Mouse (Mus musculus) olfactory bulb, adult 2 months (tissue): Measurements from ENCODE around the gene Atg2a. TPM values are rescaled to one million over a fixed set of nuclear protein-coding genes. Genes with fewer than 3 reads are reported as not detected.

ENCODE experiments used
- H3K27ac ChIP-seq: fragments of 200-500 bp; 2 replicates; pipeline ENCODE4 v1.5.1; 2012; ENCODE audit warnings: low read depth, low read length; ENCODE audit not compliant: insufficient read depth
- H3K4me1 ChIP-seq: fragments of 200-500 bp; 2 replicates; pipeline ENCODE4 v1.6.1; 2012; ENCODE audit warnings: low read length; ENCODE audit not compliant: control insufficient read depth, insufficient read depth
- H3K4me3 ChIP-seq: fragments of 200-500 bp; 2 replicates; pipeline ENCODE4 v1.5.1; 2012; ENCODE audit warnings: mild to moderate bottlenecking, low read depth, low read length, moderate library complexity; ENCODE audit not compliant: insufficient read depth
- CTCF ChIP-seq: fragments of 200-500 bp; IDR thresholded peaks from 2 replicates; pipeline ENCODE4 v1.5.1; 2012; ENCODE audit warnings: low read depth, mild to moderate bottlenecking, low read length, moderate library complexity; ENCODE audit not compliant: insufficient read depth
- POLR2A ChIP-seq: fragments of 200-500 bp; IDR thresholded peaks from 2 replicates; pipeline ENCODE4 v1.6.1; 2012; ENCODE audit warnings: mild to moderate bottlenecking, low read depth, low read length, moderate library complexity; ENCODE audit not compliant: insufficient read depth
- WGBS: fragments of 180-500 bp; shearing (Covaris S2); methylation state at CpG from one replicate; pipeline ENCODE4 v1.1.7; 2018; 5-methylcytosine and 5-hydroxymethylcytosine counted together
- polyA plus RNA-seq: library from polyadenylated mRNA; stranded (reverse); fragments of >200 nt; gene quantifications from 2 replicates; pipeline ENCODE4 v1.2.4, GENCODE M21; 2012; ENCODE audit warnings: low replicate concordance; ENCODE audit not compliant: missing spikeins, insufficient read depth, insufficient read length

Atg2a gene
- polyA plus RNA-seq, 1 experiment = not detected

DNA sequence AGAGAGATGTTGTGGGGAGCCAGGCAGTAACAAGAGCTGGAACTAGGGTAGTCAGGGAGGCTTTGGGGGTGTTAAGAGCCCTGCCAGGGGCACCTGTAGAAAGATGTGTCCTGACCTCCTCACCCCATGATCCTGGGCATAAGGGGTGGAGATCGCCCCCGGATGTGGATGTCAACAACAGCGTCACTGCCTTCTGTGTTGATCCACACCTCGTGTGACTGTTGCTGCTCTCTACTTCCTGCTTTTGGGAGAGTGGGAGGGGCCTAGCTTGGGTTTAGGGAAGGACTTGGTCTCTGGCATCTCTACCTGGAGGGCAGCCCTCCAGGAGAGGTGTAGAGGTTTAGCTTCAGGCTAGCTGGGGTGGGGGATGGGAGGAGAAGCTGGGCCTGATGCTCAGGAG, 813 bp downstream of the Atg2a start:
- H3K4me3 ChIP-seq = peak overlapping the region; percentile 70
- TF ChIP-seq CTCF = no peak
- no peak for TF ChIP-seq POLR2A
- H3K4me1 ChIP-seq = peaks cover 10% of the 10 kb centered on the region
- WGBS = 0% methylated on average over 4 of the region's 4 CpGs
- H3K27ac ChIP-seq = no peak overlapping the region

DNA sequence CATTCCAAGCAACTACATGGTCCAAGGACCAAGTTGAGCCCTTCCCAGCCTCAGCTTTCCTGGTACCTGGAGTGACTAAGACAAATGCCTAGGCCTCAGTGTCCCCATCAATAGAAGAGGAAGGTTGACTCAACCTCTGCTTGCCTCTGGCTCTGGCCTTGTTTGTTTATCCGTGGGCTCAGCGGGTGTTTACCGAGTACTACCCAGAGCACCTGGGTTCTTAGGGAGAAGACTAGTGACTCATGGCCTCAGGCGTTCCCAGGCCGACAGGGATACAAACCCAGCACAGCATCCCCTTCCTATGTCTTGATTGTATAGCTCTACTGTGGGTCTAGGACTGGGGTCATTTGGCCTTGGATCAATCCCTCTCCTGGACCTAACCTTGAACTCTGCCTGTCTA, 1.8 kb downstream of the Atg2a start:
- TF ChIP-seq CTCF (no peak), POLR2A (no peak)
- 73% methylated on average over 5 of the region's 5 CpGs for WGBS
- H3K4me1 ChIP-seq = peaks cover 10% of the 10 kb centered on the region
- H3K27ac ChIP-seq = no peak overlapping the region
- H3K4me3 ChIP-seq = no peak overlapping the region

DNA sequence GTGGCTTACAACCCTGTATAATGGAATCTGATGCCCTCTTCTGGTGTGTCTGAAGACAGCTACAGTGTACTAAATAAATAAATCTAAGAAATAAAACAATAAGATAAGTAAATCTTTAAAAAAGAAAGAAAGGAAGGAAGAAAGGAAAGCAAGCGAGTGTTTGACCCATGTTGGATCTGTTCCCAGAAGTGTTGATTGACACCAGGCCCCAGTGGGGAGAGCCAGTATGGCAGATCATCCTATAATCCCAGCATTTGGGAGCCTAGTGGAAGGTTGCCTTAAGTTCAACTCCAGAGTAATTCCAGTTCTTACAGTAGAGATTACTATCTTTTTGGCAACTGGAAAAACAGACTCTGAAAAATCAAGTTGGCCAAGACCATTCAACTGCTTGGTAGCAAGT, 4.3 kb downstream of the Atg2a start:
- Histone ChIP-seq H3K27ac (no peak overlapping the region), H3K4me3 (no peak overlapping the region), H3K4me1 (peaks cover 10% of the 10 kb centered on the region)
- 22% methylated on average over 1 of the region's 1 CpGs for WGBS
- TF ChIP-seq POLR2A = no peak
- TF ChIP-seq CTCF = no peak

DNA sequence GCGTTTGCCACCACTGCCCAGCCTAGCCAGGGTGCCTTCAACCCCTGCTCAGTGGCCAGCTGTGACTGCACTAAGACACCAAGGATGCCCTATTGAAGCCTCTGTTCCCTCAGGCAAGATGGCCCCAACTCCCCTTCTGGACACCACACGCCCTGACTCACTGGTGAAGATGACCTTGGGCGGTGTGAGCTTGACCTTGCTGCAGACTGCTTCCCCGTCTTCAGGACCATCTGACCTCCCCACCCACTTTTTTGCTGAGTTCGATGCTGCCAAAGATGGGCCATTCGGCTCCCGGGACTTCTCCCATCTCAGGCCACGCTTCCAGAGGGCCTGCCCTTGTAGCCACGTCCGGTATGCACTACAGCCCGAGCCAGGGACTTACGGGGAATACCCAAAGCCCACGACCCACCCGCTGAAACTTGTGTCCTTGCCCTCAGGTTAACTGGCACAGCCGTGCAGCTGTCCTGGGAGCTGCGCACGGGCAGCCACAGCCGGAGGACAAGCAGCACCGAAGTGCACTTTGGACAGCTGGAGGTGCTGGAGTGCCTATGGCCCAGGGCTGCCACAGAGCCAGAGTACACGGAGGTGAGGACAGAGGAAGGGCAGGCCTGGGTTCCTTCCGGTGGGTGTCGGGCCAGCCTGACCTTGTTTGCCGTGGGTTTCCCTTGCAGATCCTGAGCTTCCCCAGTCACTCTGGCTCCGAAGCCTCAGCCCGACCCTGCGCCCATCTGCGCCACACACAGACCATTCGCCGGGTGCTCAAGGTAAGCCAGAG, 6.2 kb downstream of the Atg2a start:
- no peak for TF ChIP-seq POLR2A
- Histone ChIP-seq H3K4me1 (peaks cover 4% of the 10 kb centered on the region; the same call in 1 of the 2 replicates), H3K4me3 (no peak overlapping the region), H3K27ac (no peak overlapping the region)
- 96% methylated on average over 29 of the region's 29 CpGs for WGBS

DNA sequence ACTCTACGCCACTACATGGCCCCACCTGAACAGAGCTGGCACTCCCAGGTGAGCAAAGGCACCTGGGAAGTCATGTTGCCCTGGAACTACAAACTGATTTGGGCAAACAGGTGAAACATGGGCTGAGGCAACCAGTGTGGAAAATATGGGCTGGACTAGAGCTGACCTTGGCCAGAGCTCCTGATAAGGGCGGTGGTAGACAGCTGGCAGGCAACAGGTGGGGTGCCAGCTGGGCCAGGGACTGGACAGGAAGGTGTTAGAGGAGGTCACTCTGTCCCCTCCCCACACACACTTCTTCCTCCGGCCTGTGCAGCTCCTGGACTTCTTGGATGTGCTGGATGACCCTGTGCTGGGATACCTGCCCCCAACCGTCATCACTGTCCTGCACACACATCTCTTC, 11.6 kb downstream of the Atg2a start:
- WGBS = 88% methylated on average over 4 of the region's 4 CpGs
- TF ChIP-seq POLR2A (no peak), CTCF (no peak)
- Histone ChIP-seq H3K27ac (no peak overlapping the region), H3K4me3 (no peak overlapping the region), H3K4me1 (no peaks in the 10 kb centered on the region)

DNA sequence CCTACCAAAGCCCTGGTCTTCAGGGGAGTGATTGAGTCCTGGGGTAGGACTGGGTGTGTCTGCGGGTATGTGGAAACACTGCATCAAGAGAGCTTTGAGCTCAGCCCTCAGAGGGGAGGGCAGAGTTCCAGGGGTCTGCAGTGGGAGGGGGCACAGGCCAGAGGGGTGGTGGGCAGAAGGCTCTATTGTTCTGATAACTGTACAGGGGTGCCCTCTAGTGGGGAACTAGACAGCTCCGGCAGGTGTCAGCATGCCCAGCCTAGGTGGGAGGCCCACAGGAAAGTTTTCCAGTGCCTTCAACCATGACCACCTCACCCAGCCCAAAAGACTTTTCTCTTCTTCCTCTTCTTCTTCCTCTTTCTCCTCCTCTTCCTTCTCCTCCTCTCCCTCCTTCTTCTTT, 19.0 kb downstream of the Atg2a start:
- no peak overlapping the region for H3K4me3 ChIP-seq
- H3K27ac ChIP-seq = no peak overlapping the region
- peaks cover 5% of the 10 kb centered on the region for H3K4me1 ChIP-seq
- 67% methylated on average over 2 of the region's 2 CpGs for WGBS
- no peak for TF ChIP-seq POLR2A
- no peak for TF ChIP-seq CTCF

DNA sequence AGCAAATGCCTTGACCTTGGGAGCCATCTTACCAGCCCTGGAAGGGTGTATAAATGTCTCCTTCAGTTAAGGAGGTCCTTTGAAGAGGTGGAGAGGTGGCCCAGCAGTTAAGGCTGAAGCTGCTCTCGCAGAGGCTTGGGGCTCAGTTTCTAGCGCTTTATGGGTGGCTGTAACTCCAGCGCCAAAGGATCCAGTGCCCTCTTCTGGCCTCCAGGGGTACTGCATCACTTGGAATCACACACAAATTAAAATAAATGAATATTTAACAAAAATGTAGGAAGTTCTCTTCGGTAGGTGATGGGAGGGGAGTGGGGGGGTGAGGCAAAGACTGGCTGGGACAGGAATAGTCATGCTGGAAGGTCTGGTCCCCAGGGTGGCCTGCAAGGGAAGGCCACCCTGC, 19.5 kb downstream of the Atg2a start:
- no peak overlapping the region for H3K27ac ChIP-seq
- H3K4me3 ChIP-seq = no peak overlapping the region
- H3K4me1 ChIP-seq = peaks cover 5% of the 10 kb centered on the region
- WGBS = 76% methylated on average over 4 of the region's 4 CpGs
- no peak for TF ChIP-seq POLR2A
- peak; percentile 38; the same call in 1 of the 2 replicates for TF ChIP-seq CTCF

DNA sequence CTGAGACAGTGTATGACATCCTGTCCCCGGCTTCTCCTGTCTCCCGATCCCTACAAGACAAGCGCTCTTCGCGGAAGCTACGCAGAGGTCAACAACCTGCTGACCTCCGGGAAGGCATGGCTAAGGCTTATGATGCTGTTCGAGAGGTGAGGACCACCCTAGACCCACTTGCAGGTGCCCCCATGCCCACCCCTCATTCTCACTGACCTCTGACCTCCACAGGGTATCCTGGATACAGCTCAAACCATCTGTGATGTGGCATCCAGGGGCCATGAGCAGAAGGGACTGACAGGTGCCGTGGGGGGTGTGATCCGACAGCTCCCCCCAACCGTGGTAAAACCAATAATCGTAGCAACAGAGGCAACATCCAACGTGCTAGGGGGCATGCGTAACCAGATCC, 19.9 kb downstream of the Atg2a start:
- peaks cover 5% of the 10 kb centered on the region for H3K4me1 ChIP-seq
- WGBS = 96% methylated on average over 14 of the region's 14 CpGs
- no peak overlapping the region for H3K4me3 ChIP-seq
- H3K27ac ChIP-seq = no peak overlapping the region
- TF ChIP-seq CTCF (no peak), POLR2A (no peak)

DNA sequence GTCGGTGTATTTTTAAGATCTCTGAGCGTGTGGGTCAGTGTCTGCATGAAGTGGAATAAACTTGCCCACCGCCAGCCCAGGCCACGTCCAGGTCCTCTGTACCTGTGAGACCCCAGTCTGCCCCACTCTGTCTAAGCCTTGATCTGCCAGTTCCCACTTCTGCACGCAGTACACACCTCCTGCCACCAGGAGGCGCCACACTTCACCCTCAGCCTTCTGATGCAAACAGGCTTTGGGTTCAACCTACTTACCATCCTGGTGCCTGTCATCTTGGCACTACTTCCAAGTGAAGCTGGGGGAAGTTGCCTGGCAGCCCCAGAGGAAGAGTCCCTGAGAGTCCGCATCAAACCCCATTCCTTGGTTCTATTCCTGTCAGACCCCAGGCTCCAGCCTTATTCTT, 20.8 kb downstream of the Atg2a start:
- no peak overlapping the region for H3K27ac ChIP-seq
- TF ChIP-seq POLR2A (no peak), CTCF (peak; percentile 90)
- WGBS = 59% methylated on average over 7 of the region's 7 CpGs

More for the DNA sequence above, 20.8 kb downstream of the Atg2a start:
- Histone ChIP-seq H3K4me1 (peaks cover 5% of the 10 kb centered on the region), H3K4me3 (no peak overlapping the region)
